Mouse (Mus musculus): ENCODE measurements around the gene Kif19a.
A peak's percentile ranks its signal among the peaks of the same experiment; 100 is the strongest.

The Kif19a gene

DNA sequence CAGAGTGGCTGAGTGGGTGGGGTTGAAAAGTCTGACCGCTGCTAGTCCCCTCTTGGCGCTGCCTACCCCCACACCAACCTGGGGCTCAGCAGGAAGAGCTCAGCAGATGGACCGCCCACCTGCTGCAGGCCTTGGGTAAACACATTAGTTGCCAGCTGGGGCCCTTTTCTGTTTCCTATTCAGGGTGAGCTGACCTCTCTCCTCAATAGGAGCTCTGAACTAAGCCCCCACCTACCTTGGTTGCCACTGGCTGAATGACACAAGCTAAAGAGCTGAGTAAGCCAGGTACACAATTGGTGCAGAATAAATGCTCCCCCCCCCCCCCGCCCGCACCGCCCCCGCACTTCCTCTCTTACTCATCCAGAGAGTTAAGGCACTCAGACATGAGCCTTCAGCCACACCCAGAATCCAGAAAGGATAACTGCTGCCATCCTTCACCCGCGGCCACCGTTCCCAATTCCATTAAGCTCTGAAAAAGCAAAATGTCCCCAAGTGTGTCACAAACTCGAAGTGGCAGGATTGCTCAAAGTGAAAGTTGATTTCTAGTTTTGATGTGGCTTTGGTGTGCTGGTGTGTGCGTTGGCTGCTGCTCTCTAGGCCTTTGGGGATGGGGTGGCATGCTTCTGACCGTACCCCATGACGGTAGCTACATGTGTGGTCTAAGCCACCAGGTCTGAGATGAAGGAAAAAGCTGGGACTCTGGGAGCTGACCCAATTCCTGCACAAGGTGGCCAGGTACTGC, 42.7 kb downstream of the Kif19a start:
- no peak for DNase-seq

DNA sequence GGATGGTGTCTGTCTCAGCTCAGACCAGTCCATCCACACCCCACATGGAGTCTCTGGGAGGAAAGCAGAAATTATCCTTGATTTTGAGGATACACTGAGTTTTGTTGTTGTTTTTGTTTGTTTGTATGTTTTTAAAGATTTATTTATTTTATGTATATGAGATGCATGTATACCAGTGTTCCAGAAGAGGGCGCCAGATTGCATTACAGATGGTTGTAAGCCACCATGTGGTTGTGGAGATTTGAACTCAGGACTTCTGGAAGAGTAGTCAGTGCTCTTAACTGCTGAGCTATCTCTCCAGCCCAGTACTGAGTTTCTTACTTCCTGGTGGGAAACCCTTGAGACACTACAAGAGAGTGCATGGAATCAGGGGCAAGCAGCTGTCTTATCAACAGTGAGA, 44.2 kb downstream of the Kif19a start:
- DNase-seq: no peak

DNA sequence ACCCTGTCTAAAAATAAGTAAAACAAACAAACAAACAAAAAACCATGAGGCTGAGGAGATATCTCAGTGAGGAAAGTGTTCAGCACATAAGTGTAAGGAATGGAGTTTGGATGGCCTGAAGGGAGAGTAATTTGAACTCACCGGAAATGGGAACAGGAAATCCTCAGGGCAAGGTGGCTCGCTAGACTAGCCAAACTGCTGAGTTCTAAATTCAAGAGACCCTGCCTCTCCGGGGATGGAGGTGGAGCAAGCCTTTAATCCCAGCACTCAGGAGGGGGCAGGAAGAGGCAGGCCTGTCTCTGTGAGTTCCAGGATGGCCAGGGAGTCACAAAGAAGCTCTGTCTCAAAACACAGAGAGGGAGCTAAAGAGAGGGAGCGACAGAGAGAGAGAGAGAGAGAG, 45.2 kb downstream of the Kif19a start:
- DNase-seq: no peak

DNA sequence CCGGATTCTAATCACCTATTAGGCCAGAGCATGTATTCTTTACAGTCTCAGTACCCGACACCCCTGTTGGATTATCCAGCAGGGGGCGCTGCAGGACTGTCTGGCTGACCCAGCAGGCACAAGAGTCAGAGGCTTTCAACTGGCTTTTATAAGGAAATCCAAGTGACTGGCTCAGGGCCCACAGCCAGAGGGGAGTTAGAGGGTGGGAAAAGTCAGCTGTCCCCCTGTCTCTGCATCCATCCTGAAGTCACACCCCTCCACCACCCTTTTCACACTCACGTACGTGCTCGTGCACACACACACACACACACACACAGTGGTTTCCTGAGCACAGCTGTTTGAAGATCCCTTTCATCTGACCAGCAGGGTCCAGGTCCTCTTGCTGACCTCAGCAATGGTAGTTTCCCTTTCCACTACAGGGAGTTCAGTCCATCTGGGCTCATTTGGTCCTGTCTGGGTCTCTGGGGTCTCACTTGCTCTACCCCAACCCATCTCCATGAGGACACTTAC, 47.6 kb downstream of the Kif19a start:
- DNase-seq: peak; percentile 99 to 100

DNA sequence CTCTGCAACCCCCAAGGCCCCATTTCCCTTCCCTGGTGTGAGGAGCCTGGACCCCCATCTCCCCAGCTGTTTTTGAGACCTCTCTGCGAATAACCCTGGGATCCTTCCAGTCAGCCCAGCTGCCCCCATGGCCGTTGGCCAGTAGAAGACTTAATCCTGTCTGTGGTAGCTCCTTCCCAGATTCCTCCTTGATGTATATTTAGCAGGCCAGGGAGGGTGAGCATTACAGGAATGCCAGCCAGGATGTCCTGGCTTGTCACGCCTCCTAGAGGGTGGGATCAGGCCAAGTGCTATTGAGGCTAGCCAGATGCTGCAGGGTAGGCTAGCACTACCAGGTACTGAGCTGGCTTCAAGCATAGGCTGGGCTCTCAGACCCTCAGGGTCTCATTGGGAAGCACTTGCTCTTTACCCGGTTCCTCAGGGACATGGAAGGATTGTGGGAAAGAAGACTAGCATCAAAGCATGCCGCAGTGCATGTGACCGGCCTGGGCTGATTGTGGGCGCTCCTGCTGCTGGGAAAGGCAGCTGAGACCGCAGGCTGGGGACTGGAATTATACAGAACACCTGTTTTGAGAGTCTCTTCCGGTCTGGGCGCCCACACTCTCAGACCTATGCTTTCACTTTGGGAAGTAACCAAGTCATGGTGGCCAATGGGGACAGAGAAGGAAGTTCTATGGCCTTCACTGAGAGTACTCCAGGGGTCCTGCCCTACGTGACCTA, 49.8 kb downstream of the Kif19a start:
- DNase-seq: peak; percentile 50 to 56

DNA sequence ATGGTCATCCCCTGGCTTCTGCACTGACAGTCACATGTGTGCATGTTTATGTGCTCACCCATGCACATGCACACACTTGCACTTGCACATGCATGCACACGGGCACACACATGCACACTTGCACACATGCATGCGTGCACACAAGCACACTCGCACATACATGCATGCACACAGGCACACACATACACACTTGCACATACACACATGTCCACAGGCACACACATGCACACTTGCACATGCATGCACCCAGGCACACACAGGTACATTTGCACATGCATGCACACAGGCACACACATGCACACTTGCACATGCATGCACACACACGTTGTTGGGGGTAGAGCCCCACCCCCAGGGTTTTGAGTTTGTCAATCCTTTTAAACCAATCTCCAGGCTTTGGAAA, 51.7 kb downstream of the Kif19a start:
- DNase-seq: no peak

DNA sequence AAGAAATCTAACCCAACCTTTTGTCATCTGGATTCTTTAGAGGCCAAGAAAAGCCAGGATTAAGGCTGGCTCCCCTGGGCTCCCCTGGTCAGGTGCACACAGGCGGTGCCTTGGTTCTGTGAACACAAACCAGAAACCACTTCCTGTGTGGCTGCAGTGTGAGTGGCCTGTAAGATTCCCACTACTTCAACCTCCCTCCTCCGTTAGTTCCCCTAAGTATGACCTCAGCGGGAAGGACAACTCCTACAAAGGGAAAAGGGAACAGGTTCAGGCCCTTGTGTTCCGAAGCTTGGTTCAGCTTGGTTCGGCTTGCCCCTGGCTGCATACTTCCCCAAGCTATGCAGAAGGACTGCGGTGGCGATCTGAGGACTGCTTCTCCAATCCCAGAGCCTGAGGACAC, 53.0 kb downstream of the Kif19a start:
- DNase-seq: no peak

DNA sequence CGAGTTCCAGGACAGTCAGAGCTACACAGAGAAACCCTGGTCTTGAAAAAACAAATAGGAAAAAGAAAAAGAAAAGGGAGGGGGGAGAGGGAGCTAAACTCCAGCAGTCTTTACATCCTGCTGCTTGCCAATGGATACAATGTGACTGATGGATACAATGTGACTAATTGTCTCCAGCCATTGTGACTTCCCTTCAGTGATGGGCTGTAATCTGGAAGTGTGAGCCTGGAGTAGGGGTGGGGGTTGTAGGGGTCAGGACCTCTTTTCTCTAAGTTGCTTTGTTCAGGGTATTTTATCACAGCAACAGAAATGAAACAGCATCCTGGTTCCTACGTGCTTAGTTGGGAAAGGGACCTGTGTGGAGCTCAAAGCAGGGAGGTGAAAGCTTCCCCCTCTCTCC, 53.9 kb downstream of the Kif19a start:
- DNase-seq: no peak

DNA sequence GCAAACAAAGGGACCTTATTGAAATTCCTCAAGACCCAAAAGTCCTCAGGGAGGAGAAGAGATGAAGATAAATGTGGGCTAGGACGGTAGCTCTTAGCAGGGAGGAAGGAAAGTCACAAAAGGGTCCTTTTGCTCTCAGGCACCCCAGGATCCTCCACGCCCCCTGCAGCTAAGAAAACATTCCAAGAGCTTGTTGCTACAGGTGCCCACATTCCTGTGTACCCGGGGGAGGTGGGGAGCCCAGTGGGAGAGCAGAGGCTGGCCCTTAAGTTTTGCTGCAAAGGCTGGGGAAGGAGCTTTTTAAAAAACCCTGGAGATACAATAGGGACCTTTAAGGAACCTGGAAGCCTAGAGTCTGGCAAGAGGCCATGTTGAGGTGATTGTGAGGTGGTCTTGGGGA, 55.3 kb downstream of the Kif19a start:
- no peak for DNase-seq

DNA sequence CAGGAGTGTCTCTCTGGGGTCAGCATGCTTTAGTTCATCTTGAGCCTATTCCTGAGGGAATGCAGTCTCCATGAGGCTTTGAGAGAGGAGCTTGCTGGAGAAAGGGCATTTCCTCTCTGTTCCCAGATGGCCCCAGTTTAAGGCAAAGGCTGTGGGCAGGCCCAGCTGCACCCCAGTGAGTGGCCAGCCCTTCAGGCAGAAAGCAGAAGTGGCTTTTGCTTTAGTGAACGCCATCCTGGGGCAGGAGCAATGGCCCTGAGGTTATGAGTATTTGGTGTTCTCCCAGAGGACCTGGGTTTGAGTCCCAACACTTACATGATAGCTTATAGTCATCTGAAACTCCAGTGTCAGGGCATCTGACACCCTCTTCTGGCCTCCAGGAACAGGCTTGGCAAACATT, 56.1 kb downstream of the Kif19a start:
- no peak for DNase-seq

DNA sequence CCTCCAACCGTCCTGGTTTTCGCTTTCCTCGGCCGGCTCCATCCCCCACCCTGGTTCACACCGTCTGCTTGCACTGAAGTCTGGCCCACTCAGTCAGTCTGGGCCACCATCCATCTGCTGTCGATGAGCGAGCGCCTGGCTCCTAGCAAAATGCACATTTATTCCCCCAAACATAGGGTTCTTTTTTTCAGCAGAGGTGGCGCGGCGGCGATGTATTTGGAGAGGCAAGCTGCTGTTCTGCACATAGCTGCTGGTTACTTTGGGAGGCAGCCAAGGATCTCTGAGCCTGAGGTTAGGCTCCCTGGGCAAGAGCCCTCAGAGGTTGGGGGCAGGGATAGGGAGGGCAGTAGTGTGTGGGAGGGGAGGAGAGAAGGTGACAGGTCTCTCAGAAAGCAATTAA, 57.5 kb downstream of the Kif19a start:
- DNase-seq: peak; percentile 88 to 91

DNA sequence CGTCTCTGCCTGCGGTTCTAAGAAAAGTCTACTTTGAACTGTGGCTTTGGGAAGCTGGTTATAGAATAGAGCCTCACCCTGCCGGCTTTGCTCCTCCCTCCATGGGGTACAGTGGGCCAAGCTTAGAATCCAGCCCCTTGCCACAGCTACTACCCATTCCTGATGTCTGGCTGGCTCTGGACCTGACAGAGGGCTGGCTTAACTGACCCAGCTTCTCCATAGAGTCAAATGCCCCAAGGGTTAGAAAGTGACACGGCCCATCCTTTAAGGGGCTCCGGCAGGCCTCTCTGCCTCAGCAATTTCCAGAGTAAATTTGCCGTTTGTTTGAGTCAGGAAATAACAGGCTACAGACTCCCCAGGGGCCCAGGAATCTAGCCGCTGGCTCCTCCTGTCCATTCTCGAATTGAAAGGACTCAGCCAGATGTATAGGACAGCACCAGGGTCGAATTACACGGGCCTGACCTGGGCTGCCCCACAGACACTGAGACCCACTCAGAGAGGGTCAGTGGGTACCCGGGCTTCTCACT, 58.1 kb downstream of the Kif19a start:
- DNase-seq: no peak

DNA sequence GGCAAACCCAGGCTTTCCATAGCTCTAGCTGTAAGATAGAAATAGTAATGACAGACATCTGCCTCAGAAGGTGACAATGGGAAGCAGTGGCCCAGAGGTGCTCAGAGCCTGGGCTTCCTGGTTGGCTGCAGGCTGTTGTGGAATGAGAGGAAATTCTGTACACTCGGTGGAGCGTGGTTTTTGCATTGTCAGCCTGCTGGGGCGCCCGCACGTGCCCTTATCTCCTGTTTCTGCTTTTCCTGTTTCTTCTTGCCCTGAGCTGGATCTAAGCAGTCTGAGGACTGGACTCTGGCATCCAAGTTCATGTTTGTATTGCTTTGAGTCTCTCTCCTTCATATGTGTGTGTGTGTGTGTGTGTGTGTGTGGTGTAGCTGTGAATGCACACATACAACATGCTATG, 61.5 kb downstream of the Kif19a start:
- DNase-seq: no peak

DNA sequence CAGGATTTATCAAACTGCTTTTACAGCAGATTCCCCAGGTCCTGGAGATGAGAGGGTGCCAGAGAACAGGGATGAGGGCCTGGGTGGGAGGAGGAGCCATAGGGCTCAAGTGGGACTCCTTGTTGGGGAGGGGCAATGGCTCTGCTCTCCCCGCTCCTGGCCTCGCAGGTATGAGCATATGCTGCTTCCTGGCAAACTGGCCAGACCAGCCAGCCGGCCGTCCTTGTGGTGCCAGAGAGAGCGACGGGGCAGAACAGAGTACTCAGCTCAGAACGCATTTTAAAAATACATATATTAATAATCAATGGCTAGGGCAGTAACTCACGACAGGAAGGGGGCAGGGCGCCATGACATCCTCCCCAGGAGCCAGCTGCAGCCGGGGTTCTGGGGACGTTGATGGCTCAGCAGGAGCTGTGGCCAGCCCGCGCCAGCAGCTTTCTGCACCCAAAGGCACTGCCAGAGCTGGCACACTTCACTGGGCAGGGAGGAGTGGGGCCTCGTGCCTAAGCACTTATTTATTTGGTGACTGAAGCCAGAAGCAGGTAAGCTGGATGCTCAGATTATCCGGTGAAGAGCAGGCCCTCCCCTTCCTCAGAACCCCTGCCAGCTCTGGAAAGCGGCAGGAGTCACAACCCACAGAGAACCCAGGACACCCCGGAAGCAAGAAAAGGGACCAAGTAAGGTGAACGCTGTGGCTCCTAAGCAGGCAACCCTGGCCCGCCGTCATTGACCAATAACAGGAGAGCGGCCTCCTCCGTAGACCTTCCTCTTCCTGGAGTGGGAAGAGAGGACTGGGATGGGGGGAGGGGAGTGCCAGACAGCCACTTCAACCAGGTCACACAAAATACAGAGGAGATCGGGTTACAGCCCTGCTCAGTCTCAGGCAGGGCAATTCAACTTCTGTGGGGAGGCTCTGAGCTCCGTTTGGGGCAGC, 64.6 kb downstream of the Kif19a start:
- DNase-seq: peak; percentile 89 to 93

DNA sequence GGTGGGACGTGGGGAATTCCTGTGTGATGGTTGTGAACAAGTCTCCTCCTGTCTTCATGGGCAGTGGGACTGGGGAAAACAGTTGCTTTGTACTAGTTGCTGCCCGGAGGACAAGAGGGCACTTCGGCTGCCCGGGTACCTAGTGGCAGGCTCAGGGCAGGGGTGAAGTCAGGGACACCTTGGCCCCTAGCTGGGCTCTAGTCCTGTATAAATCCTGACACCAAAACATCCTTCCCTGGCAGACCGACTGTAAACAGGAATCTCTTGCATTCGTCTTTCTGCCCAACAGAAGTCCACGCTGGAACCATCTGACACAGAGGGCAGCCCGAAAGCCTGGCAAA, 65.2 kb downstream of the Kif19a start:
- DNase-seq: peak in 1 of 2 experiments; percentile 42

DNA sequence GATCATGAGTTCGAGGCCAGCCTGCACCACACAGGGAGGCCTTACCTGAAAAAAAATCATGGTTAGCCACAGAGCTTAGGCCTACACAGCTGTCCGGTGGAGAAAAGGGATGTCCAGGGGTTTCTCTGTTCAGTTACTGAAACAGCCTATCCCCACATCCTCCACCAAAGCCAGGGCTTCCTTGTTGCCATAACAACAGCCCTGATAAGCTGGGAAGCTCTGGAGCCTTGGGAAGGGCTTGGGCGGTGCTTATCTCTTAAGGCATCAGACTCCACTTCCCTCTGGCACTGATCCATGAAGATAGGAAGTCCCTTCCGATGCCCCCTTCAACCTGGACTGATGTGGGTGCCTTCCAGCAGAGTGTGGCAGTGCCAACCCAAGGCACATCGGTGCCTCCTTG, 68.0 kb downstream of the Kif19a start:
- no peak for DNase-seq

Measured in cerebellum, postnatal 14 days (tissue).